Mouse (Mus musculus) B cell, adult (primary cell): ENCODE data around the gene Duoxa2. TPM values are rescaled to one million over a fixed set of nuclear protein-coding genes. Genes with fewer than 3 reads are reported as not detected.

ENCODE experiments used
- total RNA-seq: library from RNA; stranded (reverse); gene quantifications from 4 replicates; pipeline ENCODE4 v1.2.4, GENCODE M21; 2023; ENCODE audit not compliant: inconsistent age

Gene Duoxa2
- not detected in 4 replicates for total RNA-seq

GRCm38 (mm10) chr2:122298596-122299490 is at the start of gene Duoxa2:
TSS of gene Duoxa2 (plus strand) at chr2:122298900.

GRCm38 (mm10) chr2:122298096-122298499 is 602 bp upstream of the Duoxa2 start, which contains the start of gene Duox2:
TSS of gene Duox2 (minus strand) at chr2:122298449.

GRCm38 (mm10) chr2:122313536-122313935 is 14.8 kb downstream of the Duoxa2 start, which contains the start of gene Duoxa1:
TSS of gene Duoxa1 (minus strand) at chr2:122313730.

GRCm38 (mm10) chr2:122315372-122315771 is 16.7 kb downstream of the Duoxa2 start, which contains the start of gene Duox1:
TSS of gene Duox1 (plus strand) at chr2:122315672.

Other genes starting within 250 kb of the Duoxa2 start
- gene Spg11, start 180.5 kb upstream of the Duoxa2 start, total RNA-seq: 27.8 to 32.9 TPM (median 31.7 TPM) in 4 replicates
- 1,673 to 1,804 TPM (median 1,715 TPM) in 4 replicates for gene B2m, start 151.2 kb upstream of the Duoxa2 start, total RNA-seq
- gene Trim69, start 138.2 kb upstream of the Duoxa2 start, total RNA-seq: 0.61 to 1.5 TPM (median 0.87 TPM) in 4 replicates
- gene Patl2, start 112.7 kb upstream of the Duoxa2 start, total RNA-seq: not detected in 4 replicates
- not detected in 4 replicates for gene Terb2, start 112.6 kb upstream of the Duoxa2 start, total RNA-seq
- 5.5 to 8.5 TPM (median 6.1 TPM) in 4 replicates for gene Sord, start 64.2 kb upstream of the Duoxa2 start, total RNA-seq
- gene Duox2, start 451 bp upstream of the Duoxa2 start, total RNA-seq: not detected in 4 replicates
- not detected in 4 replicates for gene Duoxa1, start 14.8 kb downstream of the Duoxa2 start, total RNA-seq
- not detected in 4 replicates for gene Duox1, start 16.8 kb downstream of the Duoxa2 start, total RNA-seq
- 4.1 to 5.4 TPM (median 4.3 TPM) in 4 replicates for gene Shf, start 70.3 kb downstream of the Duoxa2 start, total RNA-seq
- 112 to 139 TPM (median 116 TPM) in 4 replicates for gene Slc28a2, start 127.6 kb downstream of the Duoxa2 start, total RNA-seq
- gene Gm14085, start 186.0 kb downstream of the Duoxa2 start, total RNA-seq: 1.9 to 3.2 TPM (median 2.8 TPM) in 4 replicates